Mouse (Mus musculus) brain, embryonic 14.5 days (tissue): ENCODE measurements around the gene Gm10408.
"Not testable (repeated sequence)": the region's sequence is repeated elsewhere in the genome, so short reads cannot be mapped to it uniquely, and the experiment has no call there.

Experiments
- CTCF ChIP-seq: fragments of 200-500 bp; IDR thresholded peaks from 2 replicates; pipeline ENCODE4 v1.5.1; 2012; ENCODE audit warnings: inconsistent platforms, mild to moderate bottlenecking, moderate library complexity, borderline replicate concordance; ENCODE audit not compliant: insufficient read depth, insufficient read length; ENCODE audit errors: extremely low read depth
- POLR2A ChIP-seq: fragments of 200-500 bp; IDR thresholded peaks from 2 replicates; pipeline ENCODE4 v1.6.1; 2012; ENCODE audit warnings: mild to moderate bottlenecking, inconsistent platforms, borderline replicate concordance; ENCODE audit not compliant: poor library complexity, insufficient read depth, insufficient read length, severe bottlenecking; ENCODE audit errors: extremely low read depth

GRCm38 (mm10) chr14:3449079-3449478, at the start of gene Gm10408:
- not testable (repeated sequence) for TF ChIP-seq CTCF, POLR2A
